Mouse (Mus musculus): Measurements from ENCODE around the gene Gm13277. TPM values are rescaled to one million over a fixed set of nuclear protein-coding genes. Genes with fewer than 3 reads are reported as not detected.
"Not testable (repeated sequence)": the region's sequence is repeated elsewhere in the genome, so short reads cannot be mapped to it uniquely, and the experiment has no call there.

The Gm13277 gene
- polyA plus RNA-seq (2015; fragmentation: Nextera tagmentation; extraction: Ambion mirVana), result not detected in 2 replicates

GRCm38 (mm10) chr4:88788402-88788801 lies at the start of gene Gm13277:
Gm13277 (plus strand) TSS chr4:88788632.
- H3K36me3 ChIP-seq; H3K27me3 ChIP-seq; H3K4me3 ChIP-seq; H3K9me3 ChIP-seq; H3K4me1 ChIP-seq; H3K9ac ChIP-seq; H3K27ac ChIP-seq; H3K4me2 ChIP-seq; ATAC-seq (ENCODE audit: insufficient number of reproducible peaks, low FRiP score, low TSS enrichment, low read depth): not testable (repeated sequence)
- 0% methylated on average over 2 of the region's 28 CpGs for WGBS

DNA sequence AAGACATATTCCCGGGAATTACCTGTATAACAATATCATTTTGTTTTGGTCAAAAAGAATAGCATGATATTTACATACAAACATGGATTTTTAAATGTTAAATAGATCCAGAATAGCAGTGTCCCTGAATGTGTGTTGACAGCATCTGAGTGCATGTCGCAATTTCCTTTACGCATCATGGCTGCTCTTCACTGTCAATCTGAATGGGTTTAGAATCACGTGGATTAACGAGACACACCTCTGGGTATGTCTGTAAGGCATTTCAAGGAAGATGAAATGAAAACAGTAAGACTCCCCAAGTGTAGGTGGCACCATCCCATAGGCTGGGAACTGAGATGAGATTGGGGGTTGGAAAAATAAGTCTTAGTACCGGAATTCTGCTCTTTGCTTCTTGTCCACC lies 49.4 kb upstream of the Gm13277 start:
- Histone ChIP-seq H3K9me3 (no peaks in the 10 kb centered on the region), H3K27ac (no peak overlapping the region), H3K27me3 (no peaks in the 10 kb centered on the region), H3K36me3 (no peaks in the 10 kb centered on the region), H3K4me3 (no peak overlapping the region), H3K4me1 (no peaks in the 10 kb centered on the region), H3K4me2 (no peak overlapping the region), H3K9ac (no peak overlapping the region)
- no peak for ATAC-seq (ENCODE audit: insufficient number of reproducible peaks, low FRiP score, low TSS enrichment, low read depth)
- WGBS, result 83% methylated on average over 6 of the region's 6 CpGs

- H3K27ac ChIP-seq, result no peak overlapping the region
- H3K9me3 ChIP-seq, result no peaks in the 10 kb centered on the region
- H3K36me3 ChIP-seq, result no peaks in the 10 kb centered on the region
- no peaks in the 10 kb centered on the region for H3K4me1 ChIP-seq
- no peak overlapping the region for H3K4me2 ChIP-seq
- 85% methylated on average over 4 of the region's 4 CpGs for WGBS
- no peaks in the 10 kb centered on the region for H3K27me3 ChIP-seq
- ATAC-seq (ENCODE audit: insufficient number of reproducible peaks, low FRiP score, low TSS enrichment, low read depth), result no peak
- no peak overlapping the region for H3K4me3 ChIP-seq
- no peak overlapping the region for H3K9ac ChIP-seq
Observed at GRCm38 (mm10) chr4:88741426-88741825, 47.0 kb upstream of the Gm13277 start.

DNA sequence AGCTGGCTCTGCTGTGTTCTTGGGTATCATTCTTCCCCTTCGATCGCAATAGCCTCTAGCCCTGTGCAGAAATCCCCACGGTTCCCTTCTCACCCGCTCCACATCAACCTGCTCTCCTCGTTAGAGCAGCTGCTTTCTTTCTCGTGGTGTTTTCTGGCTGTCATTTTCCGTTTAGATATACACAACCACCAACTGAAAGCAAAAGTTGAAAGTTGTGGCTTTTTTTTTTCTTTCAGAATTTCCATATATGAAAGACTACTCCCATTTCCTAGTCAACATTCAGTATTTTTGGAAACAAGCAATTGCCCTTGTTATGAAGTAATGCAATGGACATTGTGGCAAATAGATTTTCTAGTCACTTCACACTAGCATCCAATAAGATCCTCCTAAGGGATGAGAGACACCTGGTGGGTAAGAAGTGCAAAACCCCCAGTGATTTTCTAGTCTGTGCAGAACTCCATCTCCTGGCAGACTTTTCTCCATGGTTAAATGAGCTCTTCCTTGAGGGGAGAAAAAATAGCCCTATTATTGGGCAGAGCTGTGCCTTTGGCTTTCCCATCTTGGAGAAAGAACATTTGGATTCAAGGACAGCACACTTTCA lies 45.6 kb upstream of the Gm13277 start:
- no peak overlapping the region for H3K9ac ChIP-seq
- ATAC-seq (ENCODE audit: insufficient number of reproducible peaks, low FRiP score, low TSS enrichment, low read depth), result no peak
- no peak overlapping the region for H3K4me3 ChIP-seq
- H3K27ac ChIP-seq, result no peak overlapping the region
- no peaks in the 10 kb centered on the region for H3K9me3 ChIP-seq
- no peaks in the 10 kb centered on the region for H3K36me3 ChIP-seq
- H3K27me3 ChIP-seq, result no peaks in the 10 kb centered on the region
- no peak overlapping the region for H3K4me2 ChIP-seq
- H3K4me1 ChIP-seq, result no peaks in the 10 kb centered on the region
- WGBS, result 71% methylated on average over 7 of the region's 7 CpGs

DNA sequence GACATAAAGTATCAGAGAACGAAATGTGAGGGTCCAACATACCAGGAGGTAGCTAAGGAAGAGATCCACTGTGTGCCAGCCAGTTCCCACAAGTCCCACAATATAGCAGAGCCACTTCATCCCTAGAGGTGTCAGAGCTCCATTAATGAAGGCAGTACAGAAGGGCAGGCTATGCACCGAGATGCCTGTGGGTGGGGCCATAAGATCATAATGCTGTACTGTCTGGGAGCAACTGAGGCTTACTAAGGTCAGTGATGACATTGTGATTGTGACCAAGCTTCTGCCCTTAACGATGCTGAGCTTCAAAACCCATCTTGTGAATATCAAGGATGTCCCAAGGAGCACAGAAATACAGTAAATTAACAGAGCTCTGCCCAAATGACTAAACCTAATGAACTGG lies 44.2 kb upstream of the Gm13277 start:
- H3K27ac ChIP-seq, result no peak overlapping the region
- no peak overlapping the region for H3K9ac ChIP-seq
- H3K27me3 ChIP-seq, result no peaks in the 10 kb centered on the region
- WGBS, result 63% methylated on average over 3 of the region's 3 CpGs
- no peak overlapping the region for H3K4me2 ChIP-seq
- no peaks in the 10 kb centered on the region for H3K36me3 ChIP-seq
- H3K9me3 ChIP-seq, result no peaks in the 10 kb centered on the region
- H3K4me1 ChIP-seq, result no peaks in the 10 kb centered on the region
- ATAC-seq (ENCODE audit: insufficient number of reproducible peaks, low FRiP score, low TSS enrichment, low read depth), result no peak
- H3K4me3 ChIP-seq, result no peak overlapping the region

GRCm38 (mm10) chr4:88749926-88750325 lies 38.5 kb upstream of the Gm13277 start:
- H3K27me3 ChIP-seq, result no peaks in the 10 kb centered on the region
- no peaks in the 10 kb centered on the region for H3K9me3 ChIP-seq
- no peaks in the 10 kb centered on the region for H3K4me1 ChIP-seq
- H3K9ac ChIP-seq, result no peak overlapping the region
- ATAC-seq (ENCODE audit: insufficient number of reproducible peaks, low FRiP score, low TSS enrichment, low read depth), result no peak
- H3K4me3 ChIP-seq, result no peak overlapping the region
- 29% methylated on average over 6 of the region's 6 CpGs for whole genome bisulfite sequencing
- H3K36me3 ChIP-seq, result no peaks in the 10 kb centered on the region
- H3K4me2 ChIP-seq, result no peak overlapping the region
- no peak overlapping the region for H3K27ac ChIP-seq

- 78% methylated on average over 15 of the region's 15 CpGs for WGBS
- not testable (repeated sequence) for H3K4me2 ChIP-seq, H3K27me3 ChIP-seq
Observed at GRCm38 (mm10) chr4:88754818-88755340, 33.6 kb upstream of the Gm13277 start, which contains the start of gene Gm13271. Gm13271 (plus strand) TSS chr4:88754868.

DNA sequence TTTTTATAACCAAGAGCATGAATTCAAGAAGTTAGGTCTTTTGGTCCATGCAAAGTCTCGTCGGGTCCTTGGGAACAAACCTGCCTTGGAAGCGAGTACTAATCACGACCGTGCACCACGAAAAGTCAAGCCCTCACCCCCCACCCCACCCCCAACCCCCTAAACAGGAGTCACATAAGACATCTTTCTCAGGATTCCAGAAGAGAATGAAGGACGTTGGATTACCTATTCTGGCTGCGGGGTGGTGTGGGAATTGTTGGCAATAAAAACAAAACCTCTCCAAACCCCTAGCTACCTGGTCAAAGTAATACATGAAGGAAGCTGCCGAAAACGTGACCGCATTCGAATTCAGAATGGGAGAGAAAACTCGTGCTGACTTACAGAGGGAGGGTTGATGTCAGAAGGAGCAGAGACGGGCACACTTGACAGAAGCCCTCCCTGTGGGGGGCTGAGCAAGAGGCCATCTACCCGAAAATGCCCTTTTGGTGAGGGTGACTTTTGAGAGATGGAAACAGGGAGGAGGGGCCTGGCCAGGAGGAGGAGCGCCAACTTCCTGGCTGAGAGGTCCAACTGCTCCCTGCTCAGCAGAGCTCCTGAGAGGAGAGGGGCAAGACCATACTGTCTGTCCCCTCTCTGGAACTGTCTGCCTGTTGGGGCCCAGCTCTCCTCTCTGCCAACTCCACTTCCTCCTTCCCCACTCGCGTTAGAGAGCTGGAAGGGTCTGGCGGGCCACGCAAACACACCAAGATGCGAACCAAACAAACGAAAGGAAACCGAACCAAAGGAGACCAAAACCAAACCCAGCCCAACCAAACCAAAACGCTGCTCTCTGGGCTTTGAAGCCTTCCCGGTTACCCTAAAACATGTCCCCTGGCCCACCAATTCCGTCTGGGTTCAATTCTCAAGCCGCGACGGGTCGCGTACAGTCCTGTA lies 31.6 kb upstream of the Gm13277 start:
- Histone ChIP-seq H3K9ac (peak overlapping the region; percentile 55), H3K27ac (peak overlapping the region; percentile 96), H3K4me2 (peak overlapping the region; percentile 66), H3K4me3 (peak overlapping the region; percentile 51)
- not testable (repeated sequence) for H3K27me3 ChIP-seq; ATAC-seq (ENCODE audit: insufficient number of reproducible peaks, low FRiP score, low TSS enrichment, low read depth); H3K4me1 ChIP-seq; H3K9me3 ChIP-seq; H3K36me3 ChIP-seq
- WGBS, result 11% methylated on average over 29 of the region's 31 CpGs

More at GRCm38 (mm10) chr4:88754818-88755340, 33.6 kb upstream of the Gm13277 start, which contains the start of gene Gm13271:
- ATAC-seq (ENCODE audit: insufficient number of reproducible peaks, low FRiP score, low TSS enrichment, low read depth); H3K27ac ChIP-seq; H3K9ac ChIP-seq; H3K9me3 ChIP-seq; H3K4me3 ChIP-seq; H3K36me3 ChIP-seq; H3K4me1 ChIP-seq: not testable (repeated sequence)

DNA sequence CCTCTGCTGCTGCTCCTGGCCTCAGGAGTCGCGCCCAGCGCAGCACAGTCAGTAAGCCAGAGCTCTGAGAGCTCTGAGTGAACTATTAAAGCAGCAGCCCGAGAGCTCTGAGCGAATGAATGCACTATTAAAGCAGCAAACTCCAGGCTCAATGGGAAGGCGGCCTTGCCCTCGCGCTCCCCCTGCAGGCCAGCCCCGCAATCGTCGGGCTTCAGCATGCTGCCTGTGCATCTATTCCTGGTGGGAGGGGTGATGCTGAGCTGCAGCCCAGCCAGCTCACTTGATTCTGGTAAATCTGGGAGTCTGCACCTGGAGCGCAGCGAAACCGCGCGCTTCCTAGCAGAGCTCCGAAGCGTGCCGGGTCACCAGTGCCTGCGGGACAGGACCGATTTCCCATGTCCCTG lies 30.8 kb upstream of the Gm13277 start:
- not testable (repeated sequence) for H3K9ac ChIP-seq, H3K9me3 ChIP-seq, H3K36me3 ChIP-seq, H3K27me3 ChIP-seq, H3K4me1 ChIP-seq
- Histone ChIP-seq H3K27ac (peak overlapping the region; percentile 96), H3K4me2 (peak overlapping the region; percentile 66), H3K4me3 (peak overlapping the region; percentile 51)
- peak; percentile 99 for ATAC-seq (ENCODE audit: insufficient number of reproducible peaks, low FRiP score, low TSS enrichment, low read depth)
- 0% methylated on average over 21 of the region's 21 CpGs for WGBS

DNA sequence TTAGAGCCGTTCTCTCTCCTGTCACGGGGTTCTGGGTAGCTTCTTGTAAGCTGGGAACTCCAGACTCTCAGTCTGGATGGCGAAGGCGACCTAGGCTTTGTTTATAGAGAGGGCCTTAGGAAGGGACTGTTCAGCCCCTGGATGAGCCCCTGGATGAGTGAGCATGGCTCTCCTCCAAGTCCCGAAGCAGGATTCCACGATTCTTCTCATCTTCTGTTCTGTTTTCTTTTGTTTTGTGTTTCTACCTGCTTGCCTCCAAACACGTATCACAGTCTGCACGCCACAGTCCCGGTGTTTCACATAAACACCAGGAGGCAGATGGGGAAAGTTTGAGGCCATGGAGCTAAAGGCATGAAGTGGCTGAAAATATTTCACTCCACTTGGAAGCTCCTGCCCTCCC lies 29.7 kb upstream of the Gm13277 start:
- not testable (repeated sequence) for H3K9me3 ChIP-seq; H3K4me3 ChIP-seq; H3K4me1 ChIP-seq; H3K9ac ChIP-seq; H3K27me3 ChIP-seq; ATAC-seq (ENCODE audit: insufficient number of reproducible peaks, low FRiP score, low TSS enrichment, low read depth); H3K4me2 ChIP-seq; H3K36me3 ChIP-seq; H3K27ac ChIP-seq
- 80% methylated on average over 9 of the region's 9 CpGs for WGBS

DNA sequence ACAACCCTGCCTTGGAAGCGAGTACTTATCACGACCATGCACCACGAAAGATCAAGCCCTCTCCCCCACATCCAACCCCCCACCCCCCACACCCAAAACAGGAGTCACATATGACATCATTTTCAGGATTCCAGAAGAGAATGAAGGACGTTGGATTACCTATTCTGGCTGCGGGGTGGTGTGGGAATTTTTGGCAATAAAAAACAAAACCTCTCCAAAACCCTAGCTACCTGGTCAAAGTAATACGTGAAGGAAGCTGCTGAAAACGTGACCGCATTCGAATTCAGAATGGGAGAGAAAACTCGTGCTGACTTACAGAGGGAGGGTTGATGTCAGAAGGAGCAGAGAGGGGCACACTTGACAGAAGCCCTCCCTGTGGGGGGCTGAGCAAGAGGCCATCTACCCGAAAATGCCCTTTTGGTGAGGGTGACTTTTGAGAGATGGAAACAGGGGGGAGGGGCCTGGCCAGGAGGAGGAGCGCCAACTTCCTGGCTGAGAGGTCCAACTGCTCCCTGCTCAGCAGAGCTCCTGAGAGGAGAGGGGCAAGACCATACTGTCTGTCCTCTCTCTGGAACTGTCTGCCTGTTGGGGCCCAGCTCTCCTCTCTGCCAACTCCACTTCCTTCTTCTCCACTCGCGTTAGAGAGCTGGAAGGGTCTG lies 28.7 kb upstream of the Gm13277 start, which contains the start of gene Gm13283:
Gene Gm13283, plus strand, starts transcription at position 510 of the 659 bp plus-strand sequence.
- WGBS, result 15% methylated on average over 11 of the region's 14 CpGs
- peak within 1 kb of the TSS; percentile 50 for H3K4me2 ChIP-seq
- H3K27me3 ChIP-seq; H3K36me3 ChIP-seq; H3K9ac ChIP-seq; ATAC-seq (ENCODE audit: insufficient number of reproducible peaks, low FRiP score, low TSS enrichment, low read depth); H3K4me1 ChIP-seq; H3K9me3 ChIP-seq: not testable (repeated sequence)
- H3K27ac ChIP-seq, result peak within 1 kb of the TSS; percentile 81
- H3K4me3 ChIP-seq, result peak within 1 kb of the TSS; percentile 38

All from limb, embryonic 15.5 days (tissue).